Mouse (Mus musculus): Measurements from ENCODE around the gene Lgalsl. TPM values are rescaled to one million over a fixed set of nuclear protein-coding genes. Genes with fewer than 3 reads are reported as not detected.
A peak's percentile ranks its signal among the peaks of the same experiment; 100 is the strongest.

The Lgalsl gene
- polyA plus RNA-seq, 1 experiment from 2014 or later = 28.1 TPM

DNA sequence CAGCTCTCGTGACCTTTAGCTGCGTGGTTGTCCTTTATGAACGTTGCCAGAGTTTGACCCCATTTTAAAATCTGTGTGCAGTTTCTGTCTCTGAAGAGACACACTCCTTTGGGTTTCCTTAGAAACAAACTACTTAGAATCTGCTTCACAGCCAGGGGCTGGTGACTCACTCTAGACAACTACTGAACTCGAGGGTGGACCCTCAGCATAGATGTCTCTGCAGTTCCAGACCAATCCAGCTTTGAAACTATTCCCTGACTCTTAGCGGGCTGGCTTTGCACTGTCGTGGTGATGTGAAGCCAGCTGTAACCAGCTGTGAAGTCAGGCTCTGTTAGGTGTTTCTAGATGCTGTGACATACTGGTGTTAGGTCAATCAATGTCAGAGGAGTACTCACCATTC is 33.8 kb upstream of the Lgalsl start:
- no peaks in the 10 kb centered on the region for H3K36me3 ChIP-seq (ENCODE audit: control insufficient read depth, insufficient read depth, low read length)
- no peaks in the 10 kb centered on the region for H3K27me3 ChIP-seq (ENCODE audit: control insufficient read depth, insufficient read depth, low read length)
- no peaks in the 10 kb centered on the region for H3K9me3 ChIP-seq (ENCODE audit: control insufficient read depth, low read length)
- H3K4me2 ChIP-seq (ENCODE audit: low read depth, severe bottlenecking) = no peak overlapping the region
- DNase-seq (ENCODE audit: low spot score) = no peak
- ATAC-seq (ENCODE audit: insufficient number of reproducible peaks, low FRiP score, low TSS enrichment, low read depth) = no peak
- no peak overlapping the region for H3K27ac ChIP-seq (replicated peaks; ENCODE audit: low read depth, low read length)
- WGBS = 72% methylated on average over 6 of the region's 6 CpGs
- no peak overlapping the region for H3K4me3 ChIP-seq (ENCODE audit: low read depth, low read length)
- H3K9ac ChIP-seq (ENCODE audit: low read length) = no peak overlapping the region
- H3K4me1 ChIP-seq (ENCODE audit: control insufficient read depth, insufficient read depth, low read length) = 0 out of 2 replicates have a peak, but pooled peaks cover 2% of the 10 kb centered on the region

DNA sequence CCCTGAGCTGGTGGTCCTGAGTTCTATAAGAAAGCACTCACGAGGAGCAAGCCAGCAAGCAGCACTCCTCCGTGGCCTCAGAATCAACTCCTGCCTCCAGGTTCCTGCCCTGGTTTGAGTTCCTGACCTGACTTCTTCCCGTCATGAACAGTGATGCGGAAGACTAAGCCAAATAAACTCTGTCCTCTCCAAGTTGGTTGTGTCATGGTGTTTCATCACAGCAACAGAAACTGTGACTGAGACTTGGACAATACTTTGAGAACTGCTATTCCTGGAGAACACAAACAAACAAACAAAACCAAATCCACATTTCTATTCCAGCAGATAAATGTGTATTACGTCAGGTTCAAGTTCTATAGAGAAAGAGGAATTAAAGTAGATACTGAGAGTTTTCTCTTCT is 31.2 kb upstream of the Lgalsl start:
- H3K4me1 ChIP-seq (ENCODE audit: control insufficient read depth, insufficient read depth, low read length) = peaks cover 10% of the 10 kb centered on the region
- no peak overlapping the region for H3K27ac ChIP-seq (replicated peaks; ENCODE audit: low read depth, low read length)
- H3K4me2 ChIP-seq (ENCODE audit: low read depth, severe bottlenecking) = no peak overlapping the region
- no peak for DNase-seq (ENCODE audit: low spot score)
- H3K27me3 ChIP-seq (ENCODE audit: control insufficient read depth, insufficient read depth, low read length) = no peaks in the 10 kb centered on the region
- WGBS = 93% methylated on average over 5 of the region's 5 CpGs
- H3K9ac ChIP-seq (ENCODE audit: low read length) = no peak overlapping the region
- H3K36me3 ChIP-seq (ENCODE audit: control insufficient read depth, insufficient read depth, low read length) = no peaks in the 10 kb centered on the region
- H3K4me3 ChIP-seq (ENCODE audit: low read depth, low read length) = no peak overlapping the region
- no peak for ATAC-seq (ENCODE audit: insufficient number of reproducible peaks, low FRiP score, low TSS enrichment, low read depth)
- no peaks in the 10 kb centered on the region for H3K9me3 ChIP-seq (ENCODE audit: control insufficient read depth, low read length)

- Histone ChIP-seq H3K9me3 (ENCODE audit: control insufficient read depth, low read length) (no peaks in the 10 kb centered on the region), H3K4me1 (ENCODE audit: control insufficient read depth, insufficient read depth, low read length) (peaks cover 13% of the 10 kb centered on the region), H3K4me3 (ENCODE audit: low read depth, low read length) (no peak overlapping the region), H3K4me2 (ENCODE audit: low read depth, severe bottlenecking) (no peak overlapping the region), H3K27me3 (ENCODE audit: control insufficient read depth, insufficient read depth, low read length) (no peaks in the 10 kb centered on the region), H3K9ac (ENCODE audit: low read length) (no peak overlapping the region), H3K36me3 (ENCODE audit: control insufficient read depth, insufficient read depth, low read length) (no peaks in the 10 kb centered on the region), H3K27ac (replicated peaks; ENCODE audit: low read depth, low read length) (no peak overlapping the region)
- 92% methylated on average over 3 of the region's 3 CpGs for WGBS
- no peak for DNase-seq (ENCODE audit: low spot score)
- ATAC-seq (ENCODE audit: insufficient number of reproducible peaks, low FRiP score, low TSS enrichment, low read depth) = no peak
Observed at GRCm38 (mm10) chr11:20860351-20860750, 29.5 kb upstream of the Lgalsl start.

DNA sequence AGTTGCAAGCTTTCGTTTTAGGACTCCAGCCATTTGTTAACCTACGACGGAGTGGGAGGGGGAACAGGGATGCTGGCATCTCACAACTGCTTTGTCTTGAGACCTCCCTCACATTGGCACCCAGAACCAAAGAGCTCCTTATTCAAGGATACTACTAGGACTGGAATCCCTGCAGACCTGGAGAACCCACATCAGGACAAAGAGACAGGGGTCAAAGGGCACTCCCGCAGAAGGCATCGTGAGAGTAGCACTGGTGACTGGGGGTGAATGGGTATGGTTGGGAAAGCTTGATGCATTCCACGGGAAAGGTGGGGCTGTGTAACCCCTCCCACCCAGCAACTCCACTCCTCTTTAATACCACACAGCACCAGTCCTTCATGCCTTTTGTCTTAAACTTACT is 29.0 kb upstream of the Lgalsl start:
- H3K4me1 ChIP-seq (ENCODE audit: control insufficient read depth, insufficient read depth, low read length) = peaks cover 13% of the 10 kb centered on the region
- no peak overlapping the region for H3K9ac ChIP-seq (ENCODE audit: low read length)
- ATAC-seq (ENCODE audit: insufficient number of reproducible peaks, low FRiP score, low TSS enrichment, low read depth) (no peak), DNase-seq (ENCODE audit: low spot score) (no peak)
- no peaks in the 10 kb centered on the region for H3K36me3 ChIP-seq (ENCODE audit: control insufficient read depth, insufficient read depth, low read length)
- H3K27ac ChIP-seq (replicated peaks; ENCODE audit: low read depth, low read length) = no peak overlapping the region
- no peak overlapping the region for H3K4me3 ChIP-seq (ENCODE audit: low read depth, low read length)
- H3K27me3 ChIP-seq (ENCODE audit: control insufficient read depth, insufficient read depth, low read length) = no peaks in the 10 kb centered on the region
- no peak overlapping the region for H3K4me2 ChIP-seq (ENCODE audit: low read depth, severe bottlenecking)
- H3K9me3 ChIP-seq (ENCODE audit: control insufficient read depth, low read length) = no peaks in the 10 kb centered on the region
- WGBS = 50% methylated on average over 6 of the region's 6 CpGs

GRCm38 (mm10) chr11:20858921-20859668 is 28.2 kb upstream of the Lgalsl start:
- Histone ChIP-seq H3K4me3 (ENCODE audit: low read depth, low read length) (no peak overlapping the region), H3K27ac (replicated peaks; ENCODE audit: low read depth, low read length) (0 out of 2 replicates have a peak overlapping the region, but pooled peaks have one; percentile 42), H3K9me3 (ENCODE audit: control insufficient read depth, low read length) (no peaks in the 10 kb centered on the region), H3K9ac (ENCODE audit: low read length) (no peak overlapping the region), H3K4me2 (ENCODE audit: low read depth, severe bottlenecking) (no peak overlapping the region), H3K36me3 (ENCODE audit: control insufficient read depth, insufficient read depth, low read length) (no peaks in the 10 kb centered on the region), H3K27me3 (ENCODE audit: control insufficient read depth, insufficient read depth, low read length) (no peaks in the 10 kb centered on the region), H3K4me1 (ENCODE audit: control insufficient read depth, insufficient read depth, low read length) (peaks cover 13% of the 10 kb centered on the region)
- DNase-seq (ENCODE audit: low spot score) (peak; percentile 40), ATAC-seq (ENCODE audit: insufficient number of reproducible peaks, low FRiP score, low TSS enrichment, low read depth) (no peak)
- WGBS = 26% methylated on average over 9 of the region's 9 CpGs

- 95% methylated on average over 4 of the region's 4 CpGs for WGBS
- Histone ChIP-seq H3K27ac (replicated peaks; ENCODE audit: low read depth, low read length) (no peak overlapping the region), H3K4me3 (ENCODE audit: low read depth, low read length) (no peak overlapping the region), H3K9ac (ENCODE audit: low read length) (no peak overlapping the region), H3K36me3 (ENCODE audit: control insufficient read depth, insufficient read depth, low read length) (no peaks in the 10 kb centered on the region), H3K4me1 (ENCODE audit: control insufficient read depth, insufficient read depth, low read length) (peaks cover 13% of the 10 kb centered on the region), H3K27me3 (ENCODE audit: control insufficient read depth, insufficient read depth, low read length) (no peaks in the 10 kb centered on the region), H3K4me2 (ENCODE audit: low read depth, severe bottlenecking) (no peak overlapping the region), H3K9me3 (ENCODE audit: control insufficient read depth, low read length) (no peaks in the 10 kb centered on the region)
- ATAC-seq (ENCODE audit: insufficient number of reproducible peaks, low FRiP score, low TSS enrichment, low read depth) (no peak), DNase-seq (ENCODE audit: low spot score) (no peak)
Observed at GRCm38 (mm10) chr11:20857921-20858320, 27.1 kb upstream of the Lgalsl start.

GRCm38 (mm10) chr11:20854032-20854741 is 23.3 kb upstream of the Lgalsl start:
- WGBS = 83% methylated on average over 4 of the region's 4 CpGs
- DNase-seq (ENCODE audit: low spot score) (no peak), ATAC-seq (ENCODE audit: insufficient number of reproducible peaks, low FRiP score, low TSS enrichment, low read depth) (no peak)
- Histone ChIP-seq H3K4me3 (ENCODE audit: low read depth, low read length) (no peak overlapping the region), H3K27me3 (ENCODE audit: control insufficient read depth, insufficient read depth, low read length) (no peaks in the 10 kb centered on the region), H3K4me1 (ENCODE audit: control insufficient read depth, insufficient read depth, low read length) (peaks cover 9% of the 10 kb centered on the region), H3K36me3 (ENCODE audit: control insufficient read depth, insufficient read depth, low read length) (no peaks in the 10 kb centered on the region), H3K9ac (ENCODE audit: low read length) (no peak overlapping the region), H3K27ac (replicated peaks; ENCODE audit: low read depth, low read length) (no peak overlapping the region), H3K4me2 (ENCODE audit: low read depth, severe bottlenecking) (no peak overlapping the region), H3K9me3 (ENCODE audit: control insufficient read depth, low read length) (no peaks in the 10 kb centered on the region)

- no peak for ATAC-seq (ENCODE audit: insufficient number of reproducible peaks, low FRiP score, low TSS enrichment, low read depth)
- WGBS = 87% methylated on average over 1 of the region's 1 CpGs
- no peak for DNase-seq (ENCODE audit: low spot score)
Observed at GRCm38 (mm10) chr11:20850196-20850595, 19.3 kb upstream of the Lgalsl start.

More at GRCm38 (mm10) chr11:20850196-20850595, 19.3 kb upstream of the Lgalsl start:
- Histone ChIP-seq H3K9ac (ENCODE audit: low read length) (no peak overlapping the region), H3K9me3 (ENCODE audit: control insufficient read depth, low read length) (no peaks in the 10 kb centered on the region), H3K27me3 (ENCODE audit: control insufficient read depth, insufficient read depth, low read length) (no peaks in the 10 kb centered on the region), H3K4me2 (ENCODE audit: low read depth, severe bottlenecking) (no peak overlapping the region), H3K36me3 (ENCODE audit: control insufficient read depth, insufficient read depth, low read length) (no peaks in the 10 kb centered on the region), H3K4me1 (ENCODE audit: control insufficient read depth, insufficient read depth, low read length) (no peaks in the 10 kb centered on the region), H3K27ac (replicated peaks; ENCODE audit: low read depth, low read length) (no peak overlapping the region), H3K4me3 (ENCODE audit: low read depth, low read length) (no peak overlapping the region)
